ENCODE assay signal across 8 mouse cellular contexts in the genomic region with DNA sequence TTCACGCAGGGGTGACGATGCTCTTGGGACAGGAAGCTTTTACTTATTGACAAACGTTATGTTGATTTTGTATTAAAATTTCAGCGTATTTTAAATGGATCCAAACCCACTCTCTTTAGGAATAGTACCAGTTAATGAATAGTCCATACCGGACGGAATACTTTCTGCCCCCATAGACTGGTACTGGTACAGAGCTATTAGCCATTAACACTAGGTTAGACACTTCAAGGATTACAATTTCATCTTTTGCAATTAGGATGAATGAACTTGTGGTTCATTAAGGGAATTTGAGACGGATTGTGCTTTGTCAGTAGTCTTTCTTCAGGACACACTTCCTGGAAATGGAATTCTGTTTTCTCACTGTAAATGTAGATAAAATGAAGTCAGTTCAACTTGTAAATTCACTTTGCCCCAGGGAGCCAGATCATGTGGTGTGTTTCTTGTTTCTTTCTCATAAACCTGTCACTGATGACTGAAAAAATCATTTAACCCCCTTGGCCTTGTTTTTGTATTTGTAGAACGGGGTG. TPM values are rescaled to one million over a fixed set of nuclear protein-coding genes. Genes with fewer than 3 reads are reported as not detected.
DNase-seq lines count a peak whose midpoint lies in the region; ATAC-seq and TF ChIP-seq lines count a peak whose summit lies in the region.

No protein-coding gene starts in this region.

- 17% methylated on average over 8 of the region's 8 CpGs for WGBS in embryonic facial prominence, embryonic 12.5 days
- WGBS in intestine, embryonic 14.5 days: 12% methylated on average over 8 of the region's 8 CpGs
- whole genome bisulfite sequencing in neural tube, embryonic 12.5 days: 16% methylated on average over 8 of the region's 8 CpGs

- no peaks in the 10 kb centered on the region for H3K9me3 ChIP-seq in embryonic facial prominence, embryonic 12.5 days
- no peaks in the 10 kb centered on the region for H3K9me3 ChIP-seq in intestine, embryonic 14.5 days (ENCODE audit: control insufficient read depth, low read length)
- no peaks in the 10 kb centered on the region for H3K9me3 ChIP-seq in neural tube, embryonic 12.5 days

- no peak for TF ChIP-seq CTCF in layer of hippocampus, adult 2 months (conservative IDR thresholded peaks at IDR 0.05)

- H3K27ac ChIP-seq in layer of hippocampus, adult 2 months: peak overlapping the region; percentile 99
- no peak overlapping the region for H3K27ac ChIP-seq in embryonic facial prominence, embryonic 12.5 days
- H3K27ac ChIP-seq in intestine, embryonic 14.5 days (ENCODE audit: low read depth): no peak overlapping the region
- H3K27ac ChIP-seq in neural tube, embryonic 12.5 days: no peak overlapping the region

- no peaks in the 10 kb centered on the region for H3K36me3 ChIP-seq in embryonic facial prominence, embryonic 12.5 days
- H3K36me3 ChIP-seq in intestine, embryonic 14.5 days (ENCODE audit: control insufficient read depth, insufficient read depth, low read length): no peaks in the 10 kb centered on the region
- no peaks in the 10 kb centered on the region for H3K36me3 ChIP-seq in neural tube, embryonic 12.5 days

- ATAC-seq in embryonic facial prominence, embryonic 12.5 days (ENCODE audit: insufficient number of reproducible peaks, insufficient read depth, low FRiP score, low TSS enrichment): no peak
- no peak for ATAC-seq in intestine, embryonic 14.5 days (replicated peaks; ENCODE audit: low FRiP score, low TSS enrichment, low read depth)
- ATAC-seq in neural tube, embryonic 12.5 days (ENCODE audit: low FRiP score, low read depth): no peak

- 0 out of 2 replicates have a peak, but pooled peaks cover 8% of the 10 kb centered on the region for H3K27me3 ChIP-seq in embryonic facial prominence, embryonic 12.5 days
- no peaks in the 10 kb centered on the region for H3K27me3 ChIP-seq in intestine, embryonic 14.5 days (replicated peaks; ENCODE audit: control insufficient read depth, insufficient read depth, low read length)
- H3K27me3 ChIP-seq in neural tube, embryonic 12.5 days (replicated peaks): no peaks in the 10 kb centered on the region

- peak overlapping the region; percentile 98 for H3K4me3 ChIP-seq in layer of hippocampus, adult 2 months
- H3K4me3 ChIP-seq in embryonic facial prominence, embryonic 12.5 days: peak overlapping the region; percentile 68
- peak overlapping the region; percentile 83 for H3K4me3 ChIP-seq in intestine, embryonic 14.5 days (ENCODE audit: low read depth, low read length)
- H3K4me3 ChIP-seq in neural tube, embryonic 12.5 days: peak overlapping the region; percentile 79

- DNase-seq in layer of hippocampus, adult 2 months (ENCODE audit: low spot score in 2 of 2): no peak
- DNase-seq in layer of hippocampus, adult 18-20 months (ENCODE audit: low spot score in 2 of 2): no peak
- no peak for DNase-seq in intestine, embryonic 14.5 days (ENCODE audit: low spot score)
- DNase-seq in cerebellum, adult 8-10 months: no peak
- no peak for DNase-seq in urinary bladder, adult 2 months (ENCODE audit: low spot score)
- no peak for DNase-seq in thymus, postnatal 4 days

- no peaks in the 10 kb centered on the region for H3K4me1 ChIP-seq in embryonic facial prominence, embryonic 12.5 days
- peaks cover 7% of the 10 kb centered on the region; the same call in 1 of the 2 replicates for H3K4me1 ChIP-seq in intestine, embryonic 14.5 days (replicated peaks; ENCODE audit: control insufficient read depth, insufficient read depth, low read length)
- H3K4me1 ChIP-seq in neural tube, embryonic 12.5 days: no peaks in the 10 kb centered on the region

- H3K4me2 ChIP-seq in embryonic facial prominence, embryonic 12.5 days (replicated peaks): peak overlapping the region; percentile 99
- peak overlapping the region; percentile 96 for H3K4me2 ChIP-seq in intestine, embryonic 14.5 days (ENCODE audit: low read length)
- peak overlapping the region; percentile 93 for H3K4me2 ChIP-seq in neural tube, embryonic 12.5 days (replicated peaks)

- peak overlapping the region; percentile 55; the same call in 1 of the 2 replicates for H3K9ac ChIP-seq in embryonic facial prominence, embryonic 12.5 days
- H3K9ac ChIP-seq in intestine, embryonic 14.5 days (ENCODE audit: low read length): peak overlapping the region; percentile 59
- peak overlapping the region; percentile 67 for H3K9ac ChIP-seq in neural tube, embryonic 12.5 days

RNA-seq across cellular contexts. Expression of gene Exoc6, which starts 0.9 kb away (rescaled TPM):
- total RNA-seq in layer of hippocampus, adult 2 months (2021): 10 to 100 TPM; 53.3 to 54.7 TPM
- 10 to 100 TPM; 50.2 to 51.3 TPM for total RNA-seq in layer of hippocampus, adult 18-20 months (2021)
- 7.4 and 7.7 TPM in 2 replicates for polyA plus RNA-seq in embryonic facial prominence, embryonic 12.5 days (2016; fragmentation: Nextera tagmentation; extraction: Ambion mirVana)
- 14.9 and 15.7 TPM in 2 replicates for polyA plus RNA-seq in intestine, embryonic 14.5 days (2014; fragmentation: Nextera tagmentation; extraction: Ambion mirVana)
- 11.8 and 13.5 TPM in 2 replicates for polyA plus RNA-seq in neural tube, embryonic 12.5 days (2016; fragmentation: Nextera tagmentation; extraction: Ambion mirVana)
- 16.4 and 17.1 TPM in 2 replicates for polyA plus RNA-seq in urinary bladder, adult 2 months (2012; rRNA removed)
